Mouse (Mus musculus) forebrain, embryonic 13.5 days (tissue): ENCODE results near the gene Pigm. TPM values are rescaled to one million over a fixed set of nuclear protein-coding genes. Genes with fewer than 3 reads are reported as not detected.

Experiments used
- ATAC-seq: fragments of 200-750 bp; cut with Nextera tagmentation; 2 replicates; pipeline ENCODE4 v1.8.0; 2017
- H3K27ac ChIP-seq: fragments of 300-500 bp; sonication (generic); 2 replicates; pipeline ENCODE4 v1.5.1; 2015; ENCODE audit warnings: inconsistent platforms, mild to moderate bottlenecking, moderate library complexity
- H3K27me3 ChIP-seq: fragments of 300-500 bp; sonication (generic); 2 replicates; pipeline ENCODE4 v1.6.1; 2015; ENCODE audit warnings: mild to moderate bottlenecking, inconsistent platforms
- H3K36me3 ChIP-seq: fragments of 300-500 bp; sonication (generic); 2 replicates; pipeline ENCODE4 v1.6.1; 2015; ENCODE audit warnings: mild to moderate bottlenecking, inconsistent platforms; ENCODE audit not compliant: poor library complexity, severe bottlenecking
- H3K4me1 ChIP-seq: fragments of 300-500 bp; sonication (generic); 2 replicates; pipeline ENCODE4 v1.6.1; 2015; ENCODE audit warnings: inconsistent platforms
- H3K4me2 ChIP-seq: fragments of 300-500 bp; sonication (generic); 2 replicates; pipeline ENCODE4 v1.6.1; 2015; ENCODE audit warnings: inconsistent platforms, mild to moderate bottlenecking, moderate library complexity
- H3K4me3 ChIP-seq: fragments of 300-500 bp; sonication (generic); 2 replicates; pipeline ENCODE4 v1.5.1; 2015; ENCODE audit warnings: mild to moderate bottlenecking, inconsistent platforms
- H3K9ac ChIP-seq: fragments of 300-500 bp; sonication (generic); 2 replicates; pipeline ENCODE4 v1.6.1; 2015; ENCODE audit warnings: mild to moderate bottlenecking, inconsistent platforms
- H3K9me3 ChIP-seq: fragments of 300-500 bp; sonication (generic); replicated peaks from 2 replicates; pipeline ENCODE4 v1.6.1; 2016; ENCODE audit warnings: inconsistent platforms
- WGBS: fragments of 180-500 bp; shearing (Covaris S2); methylation state at CpG from one replicate; pipeline ENCODE4 v1.1.7; 2015; 5-methylcytosine and 5-hydroxymethylcytosine counted together
- polyA plus RNA-seq: library from polyadenylated mRNA; unstranded; fragments of >200 nt; fragmentation: Nextera tagmentation; extraction: Ambion mirVana; gene quantifications from 2 replicates; pipeline ENCODE4 v1.2.1, GENCODE M21; 2015

The Pigm gene
- polyA plus RNA-seq, 1 experiment from 2014 or later: 5.6 TPM

DNA sequence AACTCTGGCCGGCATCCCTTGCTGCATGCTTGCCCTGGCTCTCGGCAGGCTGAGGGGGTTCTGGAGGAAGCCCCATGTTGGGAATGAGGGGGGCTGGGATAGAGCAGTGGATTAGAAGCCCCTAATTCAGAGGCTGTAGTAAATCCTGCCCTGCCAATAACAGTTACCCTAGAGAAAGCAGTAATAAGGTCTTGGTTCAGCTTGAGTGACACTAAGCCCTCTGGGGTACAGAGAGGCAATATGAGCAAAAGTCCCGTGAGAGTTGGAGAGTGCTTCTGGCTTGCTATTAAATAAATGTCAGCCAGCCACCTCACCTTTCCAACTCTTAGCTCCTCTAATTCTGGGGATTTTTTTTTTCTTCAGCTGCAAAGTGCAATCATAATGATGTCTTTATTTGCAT lies 21.0 kb upstream of the Pigm start:
- no peak overlapping the region for H3K4me2 ChIP-seq
- peak overlapping the region; percentile 42 for H3K27ac ChIP-seq
- 11% methylated on average over 3 of the region's 3 CpGs for WGBS
- peak overlapping the region; percentile 41; the same call in 1 of the 2 replicates for H3K9ac ChIP-seq
- no peak overlapping the region for H3K4me3 ChIP-seq
- no peaks in the 10 kb centered on the region for H3K36me3 ChIP-seq
- peaks cover 56% of the 10 kb centered on the region for H3K4me1 ChIP-seq
- no peaks in the 10 kb centered on the region for H3K27me3 ChIP-seq
- H3K9me3 ChIP-seq: no peaks in the 10 kb centered on the region
- no peak for ATAC-seq

DNA sequence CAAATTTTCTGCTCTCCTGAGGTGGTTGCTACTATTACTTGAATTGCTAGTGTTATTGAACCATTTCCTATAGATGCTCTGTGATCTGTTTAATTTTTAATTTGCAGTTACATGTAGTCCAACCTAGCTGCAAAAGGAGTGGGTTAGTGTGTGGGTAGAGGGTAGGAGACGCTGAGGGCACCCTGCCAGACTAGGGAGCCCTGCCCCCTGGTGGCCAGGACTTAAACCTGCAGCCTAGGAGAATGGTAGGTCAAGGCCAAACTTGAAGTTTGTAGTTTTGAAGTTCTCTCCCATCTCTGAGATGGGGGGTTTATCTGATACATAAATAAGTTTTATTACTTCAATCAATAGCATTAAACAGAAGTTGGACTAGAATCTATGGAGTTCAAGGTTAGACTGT lies 18.8 kb upstream of the Pigm start:
- 6% methylated on average over 1 of the region's 1 CpGs for WGBS
- no peak overlapping the region for H3K9ac ChIP-seq
- H3K27ac ChIP-seq: no peak overlapping the region
- no peaks in the 10 kb centered on the region for H3K27me3 ChIP-seq
- H3K4me1 ChIP-seq: peaks cover 37% of the 10 kb centered on the region
- H3K36me3 ChIP-seq: no peaks in the 10 kb centered on the region
- H3K9me3 ChIP-seq: no peaks in the 10 kb centered on the region
- no peak overlapping the region for H3K4me3 ChIP-seq
- ATAC-seq: peak; percentile 72
- H3K4me2 ChIP-seq: no peak overlapping the region

DNA sequence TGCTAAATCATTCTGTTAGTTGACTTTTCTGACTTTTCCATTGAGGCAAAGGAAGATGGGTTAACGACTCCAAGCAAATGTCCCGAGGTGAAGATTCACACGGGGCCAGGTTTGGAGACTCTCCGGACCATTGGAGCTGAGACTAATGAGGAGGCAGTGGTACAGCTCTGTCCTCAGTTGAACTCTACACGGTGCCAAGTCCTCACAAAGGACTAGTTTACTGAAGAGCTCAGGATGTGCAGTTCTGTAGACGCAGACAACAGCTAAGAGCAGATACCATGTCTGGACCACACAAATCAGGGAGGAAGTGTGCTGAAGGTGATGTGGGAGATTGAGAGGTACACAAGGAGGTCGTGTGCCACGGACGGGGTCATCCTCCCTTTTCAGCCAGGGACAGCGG lies 18.0 kb upstream of the Pigm start:
- H3K36me3 ChIP-seq: no peaks in the 10 kb centered on the region
- no peak overlapping the region for H3K27ac ChIP-seq
- H3K9me3 ChIP-seq: no peaks in the 10 kb centered on the region
- 69% methylated on average over 10 of the region's 10 CpGs for WGBS
- no peaks in the 10 kb centered on the region for H3K27me3 ChIP-seq
- peaks cover 37% of the 10 kb centered on the region for H3K4me1 ChIP-seq
- ATAC-seq: no peak
- no peak overlapping the region for H3K4me2 ChIP-seq
- H3K4me3 ChIP-seq: no peak overlapping the region
- H3K9ac ChIP-seq: no peak overlapping the region

DNA sequence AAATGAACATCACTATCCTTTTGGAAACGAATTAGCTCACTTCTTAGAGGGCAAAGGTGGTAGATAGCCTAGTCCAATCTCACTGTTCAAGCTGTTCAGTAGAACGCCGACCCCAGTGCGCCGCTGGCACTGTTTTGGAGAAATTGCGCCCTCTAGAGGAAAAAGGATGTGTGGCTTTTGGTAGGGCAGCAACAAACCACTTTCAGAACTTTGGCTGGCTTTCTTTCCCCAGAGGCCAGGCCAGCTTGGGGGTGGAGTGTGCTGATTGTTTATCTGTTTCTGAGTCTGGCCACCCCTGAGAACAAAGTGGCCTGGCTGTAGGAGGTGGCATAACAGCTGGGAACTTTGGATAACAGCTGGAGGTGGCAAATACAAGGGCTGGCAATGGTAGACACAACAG lies 11.7 kb upstream of the Pigm start:
- WGBS: 7% methylated on average over 6 of the region's 6 CpGs
- Histone ChIP-seq H3K36me3 (peaks cover 8% of the 10 kb centered on the region), H3K4me2 (no peak overlapping the region), H3K9me3 (no peaks in the 10 kb centered on the region), H3K9ac (no peak overlapping the region), H3K27ac (no peak overlapping the region), H3K4me1 (0 out of 2 replicates have a peak, but pooled peaks cover 3% of the 10 kb centered on the region), H3K4me3 (no peak overlapping the region), H3K27me3 (no peaks in the 10 kb centered on the region)
- peak; percentile 48; the same call in 1 of the 2 replicates for ATAC-seq

DNA sequence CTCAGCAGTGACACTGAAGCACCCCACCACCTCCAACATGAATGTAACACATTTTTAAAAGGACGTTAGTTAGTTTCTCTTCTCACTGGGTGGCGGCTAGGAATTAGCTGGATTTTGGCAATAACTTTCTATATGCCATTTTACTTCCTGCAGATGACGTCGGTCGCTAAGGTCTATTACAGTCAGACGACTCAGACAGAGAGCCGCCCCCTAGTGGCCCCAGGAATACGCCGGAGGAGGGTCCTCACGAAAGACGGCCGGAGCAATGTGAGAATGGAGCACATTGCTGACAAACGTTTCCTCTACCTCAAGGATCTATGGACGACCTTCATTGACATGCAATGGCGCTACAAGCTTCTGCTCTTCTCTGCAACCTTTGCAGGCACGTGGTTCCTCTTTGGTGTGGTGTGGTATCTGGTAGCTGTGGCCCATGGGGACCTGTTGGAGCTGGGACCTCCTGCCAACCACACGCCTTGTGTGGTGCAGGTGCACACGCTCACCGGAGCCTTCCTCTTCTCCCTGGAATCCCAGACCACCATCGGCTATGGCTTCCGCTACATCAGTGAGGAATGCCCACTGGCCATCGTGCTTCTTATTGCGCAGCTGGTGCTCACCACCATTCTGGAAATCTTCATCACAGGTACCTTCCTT lies 7.5 kb upstream of the Pigm start:
- ATAC-seq: peak; percentile 60
- Histone ChIP-seq H3K9me3 (no peaks in the 10 kb centered on the region), H3K4me1 (0 out of 2 replicates have a peak, but pooled peaks cover 3% of the 10 kb centered on the region), H3K9ac (no peak overlapping the region), H3K4me3 (no peak overlapping the region), H3K27ac (no peak overlapping the region), H3K36me3 (peaks cover 16% of the 10 kb centered on the region), H3K4me2 (peak overlapping the region; percentile 25), H3K27me3 (no peaks in the 10 kb centered on the region)
- WGBS: 33% methylated on average over 23 of the region's 23 CpGs

DNA sequence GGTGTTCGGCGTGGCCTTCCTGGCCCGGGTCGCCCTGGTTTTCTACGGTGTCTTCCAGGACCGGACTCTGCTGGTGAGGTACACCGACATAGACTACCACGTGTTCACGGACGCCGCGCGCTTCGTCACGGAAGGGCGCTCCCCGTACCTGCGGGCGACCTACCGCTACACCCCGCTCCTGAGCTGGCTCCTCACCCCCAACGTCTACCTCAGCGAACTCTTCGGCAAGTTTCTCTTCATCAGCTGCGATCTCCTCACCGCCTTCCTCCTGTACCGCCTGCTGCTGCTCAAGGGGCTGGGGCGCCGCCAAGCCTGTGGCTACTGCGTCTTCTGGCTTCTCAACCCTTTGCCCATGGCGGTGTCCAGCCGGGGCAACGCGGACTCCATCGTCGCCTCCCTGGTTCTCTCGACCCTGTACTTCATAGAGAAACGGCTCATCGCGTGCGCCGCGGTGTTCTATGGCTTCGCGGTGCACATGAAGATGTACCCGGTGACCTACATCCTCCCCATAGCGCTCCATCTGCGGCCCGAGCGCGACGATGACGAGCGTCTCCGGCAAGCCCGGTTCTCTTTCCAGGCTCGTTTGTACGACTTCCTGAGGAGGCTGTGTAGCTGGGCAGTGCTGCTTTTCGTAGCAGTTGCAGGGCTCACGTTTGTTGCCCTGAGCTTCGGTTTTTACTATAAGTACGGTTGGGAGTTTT lies 562 bp downstream of the Pigm start:
- WGBS: 3% methylated on average over 62 of the region's 62 CpGs
- Histone ChIP-seq H3K4me1 (peaks cover 35% of the 10 kb centered on the region), H3K4me2 (peak overlapping the region; percentile 100), H3K4me3 (peak overlapping the region; percentile 97), H3K27me3 (no peaks in the 10 kb centered on the region), H3K36me3 (peaks cover 21% of the 10 kb centered on the region), H3K9me3 (no peaks in the 10 kb centered on the region), H3K9ac (peak overlapping the region; percentile 92), H3K27ac (peak overlapping the region; percentile 25)
- no peak; the same call in 1 of the 2 replicates for ATAC-seq

DNA sequence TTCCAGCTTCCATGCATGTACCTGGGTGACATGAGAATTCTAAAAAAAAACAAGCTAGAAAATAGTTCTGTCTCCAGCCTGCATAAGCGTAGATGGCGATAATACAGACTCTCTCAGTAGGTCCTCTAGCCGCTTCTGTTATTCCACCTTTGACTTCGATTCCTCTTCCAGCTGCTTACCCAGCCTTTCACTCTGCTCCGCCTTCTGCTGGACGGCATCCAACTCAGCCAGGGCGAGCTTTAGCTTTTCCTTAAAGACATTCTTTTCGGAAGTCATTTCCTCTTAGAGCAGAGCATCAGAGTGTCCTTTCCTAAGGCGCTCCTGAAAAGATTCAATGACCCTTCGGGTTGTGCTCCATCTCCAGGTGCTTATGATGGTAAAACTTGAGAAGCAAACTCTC lies 3.7 kb downstream of the Pigm start:
- no peak for ATAC-seq
- 78% methylated on average over 10 of the region's 10 CpGs for WGBS
- Histone ChIP-seq H3K27me3 (no peaks in the 10 kb centered on the region), H3K9ac (no peak overlapping the region), H3K27ac (no peak overlapping the region), H3K36me3 (peaks cover 27% of the 10 kb centered on the region), H3K4me1 (peaks cover 35% of the 10 kb centered on the region), H3K9me3 (no peaks in the 10 kb centered on the region), H3K4me3 (no peak overlapping the region), H3K4me2 (no peak overlapping the region)

DNA sequence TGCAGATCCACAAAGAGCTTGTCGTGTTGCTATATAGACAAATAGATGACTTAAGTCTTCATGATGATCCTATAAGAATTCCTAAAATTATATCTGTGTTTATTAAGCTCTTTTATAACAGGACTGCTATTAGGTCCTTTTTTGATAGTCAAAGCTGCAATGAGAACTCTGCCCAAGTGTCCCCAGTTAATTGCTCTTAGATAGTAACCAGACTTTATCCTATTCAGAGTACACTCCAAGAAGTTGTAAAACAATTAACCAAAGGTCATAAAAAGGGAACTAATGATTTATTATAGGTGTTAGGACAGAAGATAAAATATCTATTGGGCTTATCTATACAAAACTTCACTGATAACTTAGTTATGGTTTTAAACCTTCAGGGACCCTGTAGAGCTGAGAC lies 5.7 kb downstream of the Pigm start:
- H3K9me3 ChIP-seq: no peaks in the 10 kb centered on the region
- H3K27me3 ChIP-seq: no peaks in the 10 kb centered on the region
- no peak overlapping the region for H3K4me2 ChIP-seq
- H3K4me3 ChIP-seq: no peak overlapping the region
- peaks cover 28% of the 10 kb centered on the region for H3K4me1 ChIP-seq
- no peak for ATAC-seq
- 100% methylated on average over 1 of the region's 1 CpGs for WGBS
- H3K27ac ChIP-seq: no peak overlapping the region
- H3K9ac ChIP-seq: no peak overlapping the region
- peaks cover 27% of the 10 kb centered on the region for H3K36me3 ChIP-seq

DNA sequence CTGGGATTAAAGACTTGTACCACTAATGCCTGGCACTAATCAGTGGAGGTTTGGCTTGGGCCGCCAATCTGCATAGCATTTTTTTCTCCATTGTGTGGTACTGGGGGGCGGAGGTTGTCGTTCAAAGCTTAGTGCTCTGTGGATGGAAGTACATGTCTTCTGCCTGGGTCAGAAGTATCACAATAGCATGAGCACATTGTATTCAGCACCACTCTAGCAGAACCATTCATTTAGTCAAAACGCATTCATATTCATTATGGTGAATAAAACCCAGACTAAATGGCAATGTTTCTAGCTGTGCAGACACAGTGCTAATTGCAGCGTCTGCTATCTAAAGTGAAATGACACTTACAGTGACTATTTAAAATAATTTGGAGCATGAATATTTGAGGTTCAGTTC lies 10.9 kb downstream of the Pigm start:
- Histone ChIP-seq H3K9me3 (no peaks in the 10 kb centered on the region), H3K27ac (no peak overlapping the region), H3K4me1 (peaks cover 12% of the 10 kb centered on the region), H3K27me3 (no peaks in the 10 kb centered on the region), H3K9ac (no peak overlapping the region), H3K4me2 (no peak overlapping the region), H3K4me3 (no peak overlapping the region), H3K36me3 (0 out of 2 replicates have a peak, but pooled peaks cover 5% of the 10 kb centered on the region)
- WGBS: 51% methylated on average over 5 of the region's 5 CpGs
- ATAC-seq: peak; percentile 71

DNA sequence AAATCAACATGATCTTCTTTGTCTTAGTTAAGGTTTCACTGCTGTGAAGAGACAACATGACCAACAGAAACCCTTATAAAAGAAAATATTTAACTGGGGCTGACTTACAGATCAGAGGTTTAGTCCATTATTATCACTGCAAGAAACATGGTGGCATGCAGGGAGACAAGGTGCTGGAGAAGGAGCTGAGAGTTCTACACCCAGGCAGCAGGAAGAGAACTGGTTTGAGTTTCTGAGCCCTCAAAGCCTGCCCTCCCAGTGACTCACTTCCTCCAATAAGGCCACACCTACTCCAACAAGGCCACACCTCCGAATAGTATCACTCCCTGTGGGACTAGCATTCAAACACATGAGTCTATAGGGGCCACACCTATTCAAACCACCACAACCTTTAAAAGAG lies 14.4 kb downstream of the Pigm start:
- Histone ChIP-seq H3K27me3 (no peaks in the 10 kb centered on the region), H3K27ac (no peak overlapping the region), H3K4me2 (no peak overlapping the region), H3K4me3 (no peak overlapping the region), H3K4me1 (peaks cover 15% of the 10 kb centered on the region), H3K9ac (no peak overlapping the region), H3K9me3 (no peaks in the 10 kb centered on the region), H3K36me3 (no peaks in the 10 kb centered on the region)
- ATAC-seq: no peak
- 82% methylated on average over 1 of the region's 1 CpGs for WGBS

DNA sequence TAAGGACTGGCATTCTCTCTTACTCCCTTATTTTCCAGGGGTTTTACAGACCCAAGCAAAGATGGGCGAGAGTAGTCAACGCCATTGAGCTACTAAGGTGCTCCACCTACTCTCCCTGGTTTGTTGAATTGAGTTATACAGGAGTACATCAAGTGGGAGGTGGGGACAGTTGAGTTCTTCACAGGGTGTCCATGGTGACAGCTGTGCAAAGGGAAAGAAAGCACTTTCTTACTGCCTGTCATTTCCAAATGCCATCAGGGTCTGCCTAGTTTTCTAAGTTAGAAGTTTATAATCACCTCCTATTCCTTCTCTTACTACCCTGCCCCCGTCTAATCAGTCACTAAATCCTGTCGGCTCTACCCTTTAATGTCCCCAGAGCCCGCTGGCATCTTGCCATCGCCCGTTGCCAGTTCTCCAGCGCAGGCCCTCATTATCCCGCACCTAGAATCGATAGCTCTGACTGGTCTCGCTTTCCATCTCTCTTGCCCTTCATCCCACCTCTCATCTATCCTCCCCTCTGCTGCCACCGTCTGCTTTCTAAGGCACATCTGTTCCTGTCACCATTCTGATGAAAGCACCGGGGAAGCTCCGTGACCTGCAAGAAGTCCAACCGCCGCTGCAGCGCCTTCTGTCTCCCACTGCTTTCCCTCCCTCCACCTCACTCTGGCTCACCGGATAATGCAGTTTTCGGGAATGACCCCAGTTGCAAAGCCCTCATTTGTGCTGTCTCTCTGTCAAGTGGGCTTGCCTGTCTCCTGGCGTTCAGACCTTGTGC lies 15.6 kb downstream of the Pigm start:
- no peaks in the 10 kb centered on the region for H3K27me3 ChIP-seq
- H3K4me2 ChIP-seq: peak overlapping the region; percentile 54
- peak overlapping the region; percentile 34; the same call in 1 of the 2 replicates for H3K9ac ChIP-seq
- WGBS: 12% methylated on average over 20 of the region's 20 CpGs
- H3K27ac ChIP-seq: peak overlapping the region; percentile 59
- H3K9me3 ChIP-seq: no peaks in the 10 kb centered on the region
- ATAC-seq: peak; percentile 71
- H3K4me1 ChIP-seq: peaks cover 15% of the 10 kb centered on the region
- H3K4me3 ChIP-seq: peak overlapping the region; percentile 25
- H3K36me3 ChIP-seq: no peaks in the 10 kb centered on the region

DNA sequence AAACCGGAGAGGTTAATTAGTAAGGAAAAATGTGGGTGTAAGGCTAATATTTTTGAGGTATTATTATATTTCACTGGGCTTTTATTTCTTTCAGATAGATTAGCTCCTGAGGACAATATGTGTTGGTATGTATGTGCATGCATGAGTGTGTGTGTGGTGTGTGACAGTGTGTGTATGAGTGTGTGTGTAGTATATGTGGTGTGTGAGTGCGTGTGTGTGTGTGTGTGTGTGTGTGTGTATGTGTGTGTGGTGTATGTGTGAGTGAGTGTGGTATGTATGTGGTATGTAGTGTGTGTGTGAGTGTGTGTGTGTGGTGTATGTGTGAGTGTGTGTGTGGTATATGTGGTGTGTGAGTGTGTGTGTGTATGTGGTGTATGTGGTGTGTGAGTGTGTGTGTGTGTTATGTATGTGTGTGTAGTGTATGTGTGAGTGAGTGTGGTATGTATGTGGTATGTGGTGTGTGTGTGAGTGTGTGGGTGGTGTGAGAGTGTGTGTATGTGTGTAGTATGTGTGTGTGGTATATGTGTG lies 16.4 kb downstream of the Pigm start:
- H3K4me2 ChIP-seq: peak overlapping the region; percentile 54; the same call in 1 of the 2 replicates
- H3K36me3 ChIP-seq: no peaks in the 10 kb centered on the region
- H3K27me3 ChIP-seq: no peaks in the 10 kb centered on the region
- H3K4me3 ChIP-seq: no peak overlapping the region
- ATAC-seq: peak; percentile 40
- peak overlapping the region; percentile 59 for H3K27ac ChIP-seq
- no peak overlapping the region for H3K9ac ChIP-seq
- H3K9me3 ChIP-seq: no peaks in the 10 kb centered on the region
- WGBS: 58% methylated on average over 2 of the region's 2 CpGs
- H3K4me1 ChIP-seq: peaks cover 15% of the 10 kb centered on the region
